Mouse (Mus musculus): ENCODE data around the gene 4933415A04Rik.

Gene 4933415A04Rik

GRCm38 (mm10) chr11:43575376-43576151 lies 11.3 kb upstream of the 4933415A04Rik start:
- DNase-seq, result no peak

GRCm38 (mm10) chr11:43577713-43578478 lies 8.9 kb upstream of the 4933415A04Rik start:
- DNase-seq, result no peak

GRCm38 (mm10) chr11:43585211-43586005 lies 1.4 kb upstream of the 4933415A04Rik start:
- DNase-seq, result no peak

GRCm38 (mm10) chr11:43589530-43590072 lies 2.8 kb downstream of the 4933415A04Rik start:
- DNase-seq, result no peak

- DNase-seq, result no peak
Measured at GRCm38 (mm10) chr11:43601440-43601839, 14.6 kb downstream of the 4933415A04Rik start, which contains the start of gene Fabp6. TSS of gene Fabp6 (minus strand) at chr11:43601540.

- DNase-seq, result no peak
Measured at GRCm38 (mm10) chr11:43604207-43604606, 17.4 kb downstream of the 4933415A04Rik start.

GRCm38 (mm10) chr11:43604891-43605290 lies 18.1 kb downstream of the 4933415A04Rik start:
- DNase-seq, result no peak

- no peak for DNase-seq
Measured at GRCm38 (mm10) chr11:43605859-43606258, 19.0 kb downstream of the 4933415A04Rik start.

GRCm38 (mm10) chr11:43608440-43608839 lies 21.6 kb downstream of the 4933415A04Rik start:
- DNase-seq, result no peak

GRCm38 (mm10) chr11:43610006-43610661 lies 23.3 kb downstream of the 4933415A04Rik start:
- DNase-seq, result no peak

GRCm38 (mm10) chr11:43610662-43611033 lies 23.8 kb downstream of the 4933415A04Rik start:
- DNase-seq, result no peak

GRCm38 (mm10) chr11:43612834-43613488 lies 26.1 kb downstream of the 4933415A04Rik start:
- DNase-seq, result peak; percentile 68

GRCm38 (mm10) chr11:43617924-43618323 lies 31.1 kb downstream of the 4933415A04Rik start:
- no peak for DNase-seq

GRCm38 (mm10) chr11:43618403-43618802 lies 31.6 kb downstream of the 4933415A04Rik start:
- DNase-seq, result no peak

GRCm38 (mm10) chr11:43621769-43622168 lies 34.9 kb downstream of the 4933415A04Rik start:
- DNase-seq, result no peak

GRCm38 (mm10) chr11:43624341-43624740 lies 37.5 kb downstream of the 4933415A04Rik start:
- DNase-seq, result peak; percentile 34

GRCm38 (mm10) chr11:43626300-43626926 lies 39.6 kb downstream of the 4933415A04Rik start:
- peak; percentile 47 for DNase-seq

GRCm38 (mm10) chr11:43626927-43627645 lies 40.2 kb downstream of the 4933415A04Rik start:
- no peak for DNase-seq

GRCm38 (mm10) chr11:43631645-43632044 lies 44.8 kb downstream of the 4933415A04Rik start:
- DNase-seq, result no peak

GRCm38 (mm10) chr11:43632566-43632965 lies 45.7 kb downstream of the 4933415A04Rik start:
- DNase-seq, result peak; percentile 35

Data from right cerebral cortex, postnatal 25 days (tissue).